Mouse (Mus musculus) splenic B cell, adult 2 months (primary cell): Measurements from ENCODE around the gene Il21r.

ENCODE experiments used
- DNase-seq: peaks from one replicate; pipeline ENCODE4 v3.0.0-alpha.2; 2011; ENCODE audit warnings: low read depth, low spot score
- H3K27me3 ChIP-seq: 2 replicates; pipeline ENCODE4 v1.6.1; 2012; ENCODE audit warnings: mild to moderate bottlenecking, low read length, moderate library complexity, mixed read lengths; ENCODE audit not compliant: control insufficient read depth, poor library complexity, insufficient read depth, severe bottlenecking
- H3K36me3 ChIP-seq: 2 replicates; pipeline ENCODE4 v1.6.1; 2012; ENCODE audit warnings: mild to moderate bottlenecking, low read length, moderate library complexity, mixed read lengths; ENCODE audit not compliant: control insufficient read depth, poor library complexity, insufficient read depth, severe bottlenecking

Il21r gene

DNA sequence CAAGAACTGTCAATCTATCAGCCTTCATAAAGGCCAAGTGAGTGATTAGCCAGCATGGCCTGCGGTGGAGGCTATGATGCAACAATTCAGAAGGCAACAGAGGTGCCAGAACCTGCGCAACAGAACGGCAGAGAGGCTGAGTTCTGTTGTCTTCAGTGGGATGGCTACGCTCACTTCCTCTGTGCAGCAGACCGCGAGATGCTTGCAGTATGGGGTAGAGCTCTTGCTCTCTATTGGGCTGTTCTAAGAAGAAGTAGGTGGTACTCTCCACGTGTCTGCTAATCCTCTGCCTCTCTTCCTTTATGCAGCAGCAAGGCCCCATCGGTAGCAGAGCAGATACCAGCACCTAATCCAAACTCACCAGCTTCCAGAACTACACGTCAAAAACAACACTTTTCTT is 76.7 kb downstream of the Il21r start:
- DNase-seq, result peak; percentile 64
- H3K27me3 ChIP-seq, result no peaks in the 10 kb centered on the region
- peaks cover 6% of the 10 kb centered on the region for H3K36me3 ChIP-seq
